Mouse (Mus musculus) spleen, postnatal 36 days (tissue): ENCODE measurements at regions not wholly inside any gene's neighbourhood (a gene's known extent, or its start where the extent isn't known, plus 50 kb on each side); places are given as distances from the start of the nearest gene placed in this dataset.

Experiments
- DNase-seq, 2 experiments: peaks; one replicate each; pipeline ENCODE4 v3.0.0; 2022; ENCODE audit warnings: low spot score in 2 of 2, mixed read lengths in 1 of 2

DNA sequence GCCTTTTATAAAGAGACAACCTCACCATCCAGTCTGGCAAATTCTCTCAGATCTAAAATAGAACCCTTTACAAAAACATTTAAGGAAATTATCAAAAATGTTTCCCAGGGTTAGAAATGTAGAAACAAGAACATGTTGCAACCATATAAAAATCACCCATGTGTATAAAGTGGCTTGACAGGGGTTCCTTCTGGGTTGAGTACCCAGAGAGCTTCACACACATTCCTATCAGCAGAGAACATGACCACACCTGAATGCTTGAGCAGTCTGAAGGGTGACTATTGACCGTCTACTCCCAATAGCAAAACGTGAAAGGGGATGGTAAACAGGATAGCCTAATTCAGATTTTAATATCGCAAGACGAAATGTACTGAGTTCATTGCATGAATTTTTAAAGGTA lies 57.8 kb upstream of the Zfand5 start:
- no peak for DNase-seq

DNA sequence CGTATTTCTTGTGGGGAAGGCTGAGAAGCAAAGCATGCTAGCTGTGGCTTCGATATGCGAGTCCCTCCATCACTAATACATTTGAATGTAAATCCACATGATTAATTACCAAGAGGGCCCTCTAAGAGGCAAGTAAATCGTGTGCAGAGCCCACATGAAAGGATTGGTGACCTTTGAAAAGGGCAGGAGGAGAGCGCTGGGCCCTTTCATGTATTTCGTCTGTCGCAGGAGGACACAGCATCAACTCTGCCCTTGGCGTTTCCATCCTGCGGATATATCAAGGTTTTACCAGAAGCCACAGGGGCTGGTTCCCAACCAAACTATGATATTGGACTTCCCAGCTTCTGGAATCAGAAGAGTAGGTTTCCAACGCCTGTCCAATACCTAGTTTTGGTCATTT lies 78.6 kb upstream of the Zfand5 start:
- DNase-seq: no peak

DNA sequence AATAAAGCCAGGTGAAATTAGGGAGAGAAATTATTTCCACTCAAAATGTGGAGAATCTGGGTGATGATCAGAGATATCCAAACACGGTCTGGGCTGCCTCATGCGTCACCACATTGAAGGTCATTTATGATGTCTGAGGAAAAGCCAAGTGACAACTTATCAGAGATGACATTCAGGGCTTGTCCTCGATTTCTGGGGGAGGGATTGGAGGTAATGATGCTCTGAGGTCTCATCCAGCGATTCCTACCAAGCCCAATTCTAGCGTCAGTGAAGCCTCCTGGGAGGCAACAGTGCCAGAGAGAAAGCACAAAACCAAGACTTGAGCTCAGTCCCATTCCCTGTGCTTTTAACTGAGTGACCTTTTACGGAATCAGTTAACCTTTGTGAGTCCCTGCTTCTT lies 79.5 kb upstream of the Zfand5 start:
- DNase-seq: no peak

- DNase-seq: no peak
Measured at GRCm38 (mm10) chr19:21189216-21189615, 82.9 kb upstream of the Zfand5 start.

DNA sequence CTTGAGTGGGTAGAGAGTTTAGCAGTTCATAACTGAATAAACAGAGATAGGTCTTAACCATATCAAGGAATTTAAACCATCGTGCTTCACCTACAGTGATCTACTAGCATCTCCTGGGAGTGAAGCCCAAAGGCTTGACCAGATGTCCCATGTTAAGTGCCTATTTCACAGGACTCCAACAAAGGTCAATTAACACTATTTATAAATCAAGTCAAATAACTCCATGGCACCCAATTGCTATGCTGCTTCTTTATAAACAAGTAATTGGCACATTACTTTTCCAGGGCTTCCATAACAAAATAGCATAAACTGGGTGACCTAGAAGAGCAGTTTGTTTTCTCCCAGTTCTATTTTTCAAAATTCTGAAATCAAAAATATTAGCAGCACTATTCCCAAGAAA lies 85.4 kb upstream of the Zfand5 start:
- no peak for DNase-seq

GRCm38 (mm10) chr19:21186016-21186415 lies 86.1 kb upstream of the Zfand5 start:
- no peak for DNase-seq

DNA sequence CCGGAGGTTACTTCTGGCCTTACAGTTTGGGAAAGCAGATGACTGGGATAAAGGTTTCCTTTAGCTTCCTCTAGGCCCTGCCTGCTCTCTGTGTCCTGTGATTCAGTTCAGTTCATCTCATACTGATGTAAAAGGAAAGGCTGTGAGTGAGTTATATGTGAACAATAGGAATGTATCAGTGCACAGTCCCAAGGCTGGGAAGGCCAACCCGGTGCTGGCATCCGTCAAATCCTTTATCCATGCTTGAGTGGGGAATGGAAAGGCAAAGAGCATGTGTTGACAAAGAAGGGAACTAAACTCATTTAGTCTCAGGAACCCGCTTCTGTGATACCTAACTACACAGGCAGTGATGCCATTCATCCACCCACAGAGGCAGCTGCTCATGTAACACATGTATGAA lies 89.0 kb upstream of the Zfand5 start:
- DNase-seq: no peak

DNA sequence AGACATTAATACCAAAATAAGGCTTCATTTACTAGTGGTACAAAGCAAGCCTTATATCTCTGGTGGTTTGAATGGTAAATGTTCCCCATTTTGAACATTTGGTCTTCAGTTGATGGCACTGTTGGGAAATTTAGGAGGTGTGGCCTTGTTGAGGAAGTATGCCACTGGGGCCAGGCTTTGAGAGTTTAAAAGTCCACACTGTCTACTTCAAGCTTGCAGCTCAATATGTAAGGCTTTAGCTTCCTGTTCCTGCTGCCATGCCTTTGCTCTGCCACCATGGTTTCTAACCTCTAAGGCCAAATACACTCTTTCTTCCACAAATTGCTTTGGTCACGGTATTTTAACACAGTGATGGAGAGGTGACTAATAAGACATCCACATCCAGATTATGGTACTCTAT lies 92.2 kb upstream of the Zfand5 start:
- DNase-seq: peak in 1 of 2 experiments; percentile 18

GRCm38 (mm10) chr19:21175426-21175831 lies 96.6 kb upstream of the Zfand5 start:
- peak; percentile 31 to 35 for DNase-seq

GRCm38 (mm10) chr19:21174636-21175035 lies 97.4 kb upstream of the Zfand5 start:
- no peak for DNase-seq

GRCm38 (mm10) chr19:21173896-21174483 lies 98.1 kb upstream of the Zfand5 start:
- peak; percentile 19 to 25 for DNase-seq

- no peak for DNase-seq
Measured at GRCm38 (mm10) chr19:21171191-21171590, 100.9 kb upstream of the Zfand5 start.

DNA sequence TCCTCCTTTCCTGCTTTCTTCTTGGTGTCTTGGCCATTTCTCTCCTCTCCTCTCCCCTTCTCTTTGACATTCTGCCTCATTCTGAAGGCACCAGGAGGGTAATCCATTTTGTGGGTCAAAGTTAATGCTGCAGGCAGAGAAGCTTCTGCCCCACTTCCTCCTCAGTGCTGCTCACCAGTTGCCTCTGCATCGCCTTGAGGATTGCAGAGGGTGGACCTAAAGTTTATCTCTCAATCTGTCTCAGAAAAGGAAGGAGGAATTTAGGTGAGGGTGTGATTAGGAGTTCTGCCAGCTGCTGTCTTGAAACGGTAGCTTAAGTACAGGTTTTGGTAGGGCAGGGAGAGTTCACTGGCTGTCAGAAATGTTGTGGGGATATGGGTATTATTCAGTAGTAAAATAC lies 101.3 kb upstream of the Zfand5 start:
- no peak for DNase-seq

- no peak for DNase-seq
Measured at GRCm38 (mm10) chr19:21166939-21167338, 105.1 kb upstream of the Zfand5 start.

- DNase-seq: no peak
Measured at GRCm38 (mm10) chr19:21166465-21166860, 105.6 kb upstream of the Zfand5 start.

GRCm38 (mm10) chr19:21165763-21166464 lies 106.2 kb upstream of the Zfand5 start:
- no peak for DNase-seq

DNA sequence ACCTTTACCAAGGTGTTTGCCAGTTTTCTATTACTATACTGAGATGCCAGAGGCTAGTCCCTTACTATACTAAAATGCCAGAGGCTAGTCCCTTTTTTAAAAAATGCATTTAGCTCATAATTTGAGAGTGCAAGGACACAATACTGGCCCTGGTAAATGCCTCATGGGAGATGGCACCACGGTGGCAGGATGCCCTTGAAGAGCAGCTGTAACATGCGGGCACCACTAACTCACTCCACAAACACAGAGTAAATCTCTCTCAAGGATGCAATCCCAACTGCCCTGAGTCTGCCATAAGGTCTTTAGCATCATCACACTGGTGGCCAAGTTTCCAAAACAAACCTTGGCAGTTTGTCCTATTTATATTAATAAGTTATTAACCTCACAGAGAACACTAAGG lies 108.1 kb upstream of the Zfand5 start:
- no peak for DNase-seq

DNA sequence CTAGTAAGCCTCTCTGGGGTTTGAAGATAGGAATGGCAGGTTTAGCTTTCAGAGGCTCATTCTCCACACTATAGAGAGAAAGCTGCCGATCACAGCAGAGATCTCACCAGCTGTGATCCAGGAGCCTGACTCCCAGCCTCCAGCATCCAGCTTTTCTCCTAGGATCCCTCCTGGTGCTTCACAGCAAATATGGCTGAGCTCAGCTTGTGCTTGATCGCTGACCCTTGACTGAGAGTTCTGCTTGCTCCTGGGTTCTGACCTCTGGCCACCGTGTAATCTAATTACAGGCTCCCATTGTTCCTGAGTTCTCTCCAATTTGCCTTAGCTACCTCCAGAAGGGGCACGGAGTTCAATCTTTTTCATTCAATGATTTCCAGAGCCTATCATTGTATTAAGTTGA lies 111.1 kb upstream of the Zfand5 start:
- no peak for DNase-seq

DNA sequence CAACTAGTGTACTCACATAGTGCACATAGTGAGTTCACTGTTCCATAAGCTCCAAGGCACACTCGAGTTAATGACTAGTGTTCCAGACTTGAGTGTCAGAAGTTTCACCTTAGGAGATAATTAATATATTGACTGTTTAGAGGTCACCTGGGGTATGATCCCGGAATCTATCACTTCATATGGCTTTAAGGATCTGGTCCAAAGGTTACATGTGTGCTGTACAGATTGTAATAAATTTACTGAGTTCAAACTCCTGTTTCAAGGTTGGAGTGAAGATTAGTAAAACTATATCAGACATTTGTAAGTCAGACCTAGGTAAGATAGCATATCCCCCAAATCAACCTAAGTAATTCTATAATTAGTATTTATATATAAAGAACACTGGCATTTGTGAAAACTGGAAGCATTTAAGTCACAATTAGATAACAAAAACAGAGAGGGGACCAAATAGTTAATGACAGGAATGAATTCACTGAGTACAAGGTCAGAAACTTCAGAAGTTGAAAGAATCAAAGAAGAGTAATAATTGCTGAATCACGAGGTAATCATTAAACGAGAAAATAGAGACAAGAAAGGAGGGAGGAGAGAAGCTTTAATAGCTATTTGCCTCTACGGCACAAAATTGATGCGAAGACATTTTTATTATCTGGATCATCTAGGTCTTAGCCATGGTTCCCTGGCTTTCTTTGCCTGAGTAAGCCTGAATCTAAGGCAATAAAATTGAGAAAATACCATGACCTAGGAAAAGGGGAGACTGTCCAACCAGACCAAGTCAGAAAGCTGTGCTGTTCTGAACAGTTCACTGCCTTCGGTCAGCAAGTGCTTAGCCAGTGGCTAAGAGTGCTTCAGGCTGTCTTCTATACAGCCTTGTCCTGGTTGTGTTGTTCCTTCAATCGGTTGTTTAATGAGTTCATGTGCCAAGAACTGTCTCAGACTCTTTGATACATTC lies 112.6 kb upstream of the Zfand5 start:
- no peak for DNase-seq

DNA sequence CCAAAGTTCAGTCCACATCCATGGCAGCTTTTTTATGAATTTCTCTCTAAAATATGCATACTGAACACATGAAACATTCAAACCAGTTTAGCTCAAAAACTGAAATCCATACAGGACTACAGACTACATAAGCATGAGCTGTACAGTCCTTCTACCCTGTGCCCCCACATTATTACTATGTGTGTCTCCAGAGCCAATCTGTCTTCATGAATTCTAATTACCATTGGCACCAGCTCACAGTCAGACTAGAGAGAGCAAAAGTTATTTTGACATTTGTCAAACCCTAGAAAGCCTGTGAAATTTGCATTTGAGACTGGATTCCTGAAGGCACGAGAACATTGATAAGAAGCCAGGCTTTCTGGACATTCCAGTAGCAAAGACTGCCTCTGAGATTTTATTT lies 117.9 kb upstream of the Zfand5 start:
- no peak for DNase-seq

DNA sequence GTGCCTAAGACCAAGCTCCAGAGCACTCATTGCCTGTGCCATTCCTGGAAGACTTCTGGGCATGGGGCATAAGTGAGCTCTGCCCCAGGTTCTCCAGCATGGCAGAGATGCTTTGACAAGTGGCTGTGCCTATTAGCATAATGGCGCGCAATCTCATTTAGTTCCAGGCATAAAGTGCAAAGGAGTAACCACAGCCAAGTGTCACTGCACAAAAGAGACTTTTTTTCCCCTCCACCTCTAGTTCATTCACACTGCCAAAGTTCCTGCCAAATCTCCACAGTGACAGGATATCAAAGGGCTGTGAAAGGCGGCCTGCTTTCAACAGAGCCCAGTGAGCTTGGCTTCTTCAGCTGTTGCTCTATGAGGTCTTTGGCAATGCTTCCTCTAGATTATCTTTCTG lies 120.1 kb upstream of the Zfand5 start:
- no peak for DNase-seq

DNA sequence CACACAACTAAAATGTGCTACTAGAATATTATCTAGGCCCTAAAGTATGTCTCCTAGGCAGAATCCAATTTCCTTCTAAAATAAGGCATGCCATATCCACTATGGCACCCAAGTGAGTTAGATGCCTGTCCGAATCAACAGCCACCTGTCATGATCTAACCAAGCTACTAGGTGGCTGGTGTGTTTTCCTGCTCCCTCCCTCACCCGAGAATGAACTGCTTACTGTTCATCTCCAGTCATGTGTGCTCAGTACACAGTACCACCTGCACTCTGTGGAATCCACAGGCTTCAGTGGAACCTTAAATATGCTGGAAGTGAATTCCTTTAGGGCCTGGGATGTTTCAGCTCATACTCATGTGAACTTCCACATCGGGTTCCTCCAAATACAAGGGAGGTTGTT lies 121.2 kb upstream of the Zfand5 start:
- no peak for DNase-seq

DNA sequence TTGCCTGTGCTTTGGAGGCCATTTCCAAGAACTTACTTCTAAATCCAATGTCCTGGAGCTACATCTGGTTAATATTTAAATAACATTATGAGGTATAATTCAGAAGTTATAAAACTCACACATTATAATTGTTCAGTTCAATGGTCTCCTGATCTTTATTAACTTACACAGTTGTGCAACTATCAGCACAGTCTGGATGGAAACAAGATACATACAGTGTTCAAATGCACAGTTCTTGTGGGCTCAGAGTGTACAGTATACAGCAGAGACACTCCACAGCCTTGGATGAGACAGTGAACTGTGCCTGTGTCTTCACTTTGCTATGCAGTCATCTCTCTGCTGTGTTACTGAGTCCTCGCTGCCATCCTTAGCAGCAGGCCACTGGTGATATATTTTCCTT lies 121.8 kb upstream of the Zfand5 start:
- DNase-seq: no peak
